Mouse (Mus musculus) liver, embryonic 14.5 days (tissue): ENCODE results near the gene Gm20458. TPM values are rescaled to one million over a fixed set of nuclear protein-coding genes. Genes with fewer than 3 reads are reported as not detected.

Source experiments
- ATAC-seq: fragments of 200-750 bp; cut with Nextera tagmentation; 2 replicates; pipeline ENCODE4 v1.8.0; 2017; ENCODE audit warnings: moderate number of reproducible peaks, mild to moderate bottlenecking, moderate library complexity; ENCODE audit not compliant: insufficient read depth
- DNase-seq, 3 experiments: peaks; one replicate each; pipeline ENCODE4 v3.0.0-alpha.2; 2012 to 2013; ENCODE audit warnings: low read depth in 3 of 3, low spot score in 3 of 3
- H3K27ac ChIP-seq: fragments of 300-500 bp; sonication (generic); 2 replicates; pipeline ENCODE4 v1.5.1; 2014; ENCODE audit warnings: moderate library complexity, mild to moderate bottlenecking, control low read depth, inconsistent platforms
- H3K27me3 ChIP-seq: fragments of 300-500 bp; sonication (generic); 2 replicates; pipeline ENCODE4 v1.6.1; 2014; ENCODE audit warnings: mild to moderate bottlenecking, low read length, moderate library complexity; ENCODE audit not compliant: control insufficient read depth, insufficient read depth
- H3K36me3 ChIP-seq: fragments of 300-500 bp; sonication (generic); replicated peaks from 2 replicates; pipeline ENCODE4 v1.6.1; 2014; ENCODE audit warnings: low read depth; ENCODE audit not compliant: control insufficient read depth, insufficient read depth
- H3K4me1 ChIP-seq, 2 experiments: fragments of 200-500 bp in 1 of 2; fragments of 300-500 bp in 1 of 2; sonication (generic) in 1 of 2; replicated peaks; 2 replicates each; pipeline ENCODE4 v1.6.1; 2012 to 2014; ENCODE audit warnings: antibody characterized with exemption in 1 of 2, inconsistent platforms in 1 of 2, low read length in 1 of 2; ENCODE audit not compliant: control insufficient read depth in 2 of 2, insufficient read depth in 2 of 2
- H3K4me2 ChIP-seq: fragments of 300-500 bp; sonication (generic); 2 replicates; pipeline ENCODE4 v1.6.1; 2014; ENCODE audit warnings: low read depth, mild to moderate bottlenecking, control low read depth, moderate library complexity
- H3K4me3 ChIP-seq, 2 experiments: fragments of 200-500 bp in 1 of 2; fragments of 300-500 bp in 1 of 2; sonication (generic) in 1 of 2; 2 replicates each; pipeline ENCODE4 v1.5.1; 2012 to 2014; ENCODE audit warnings: low read depth in 2 of 2, low read length in 2 of 2, mild to moderate bottlenecking in 2 of 2, control low read depth in 1 of 2, inconsistent platforms in 1 of 2, moderate library complexity in 1 of 2; ENCODE audit not compliant: insufficient read depth in 1 of 2
- H3K9ac ChIP-seq: fragments of 300-500 bp; sonication (generic); replicated peaks from 2 replicates; pipeline ENCODE4 v1.6.1; 2014; ENCODE audit warnings: mild to moderate bottlenecking, control low read depth, moderate library complexity
- H3K9me3 ChIP-seq: fragments of 300-500 bp; sonication (generic); 2 replicates; pipeline ENCODE4 v1.6.1; 2016; ENCODE audit warnings: low read length, mixed read lengths; ENCODE audit not compliant: control insufficient read depth
- CTCF ChIP-seq: IDR thresholded peaks from 2 replicates; pipeline ENCODE4 v1.5.1; 2016; ENCODE audit warnings: antibody characterized with exemption, low read depth, control low read depth
- EP300 ChIP-seq: IDR thresholded peaks from 2 replicates; pipeline ENCODE4 v1.6.1; 2016; ENCODE audit warnings: antibody characterized with exemption, low read depth
- WGBS: fragments of 180-500 bp; shearing (Covaris S2); extraction: QIAGEN DNeasy Blood & Tissue Kit; methylation state at CpG from one replicate; pipeline ENCODE4 v1.1.7; 2014; ENCODE audit not compliant: insufficient replicate concordance; 5-methylcytosine and 5-hydroxymethylcytosine counted together
- polyA plus RNA-seq, 2 experiments: library from polyadenylated mRNA; depleted of rRNA in 1 of 2; stranded (reverse) in 1 of 2; unstranded in 1 of 2; fragments of >200 nt; fragmentation: Nextera tagmentation in 1 of 2; extraction: Ambion mirVana in 1 of 2; gene quantifications; 2 replicates each; pipeline versions ENCODE4 v1.2.1 to v1.2.3; 2012 to 2014

The Gm20458 gene
- polyA plus RNA-seq, 2 experiments: 0.13 to 1.9 TPM

DNA sequence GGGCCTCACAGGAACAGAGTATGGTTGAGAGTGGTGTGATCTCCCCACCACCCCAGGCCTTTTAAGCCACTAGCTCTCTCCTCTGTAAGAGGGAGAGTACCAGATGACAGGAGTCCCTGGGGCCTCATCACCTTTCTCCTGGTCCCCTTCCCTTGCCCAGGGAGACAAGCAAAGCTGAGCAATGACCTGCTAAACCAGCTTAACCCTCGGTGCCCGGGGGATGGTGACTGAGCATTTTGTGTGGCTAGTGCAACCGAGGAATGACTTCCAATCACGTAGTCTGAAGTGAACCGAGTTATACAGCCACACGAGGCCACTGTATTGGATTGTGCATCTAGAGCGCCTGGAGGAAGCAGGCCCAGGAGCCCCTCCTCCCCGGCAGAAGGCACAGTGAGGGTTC lies 36.4 kb upstream of the Gm20458 start:
- Histone ChIP-seq H3K9ac (no peak overlapping the region), H3K36me3 (no peaks in the 10 kb centered on the region), H3K9me3 (no peaks in the 10 kb centered on the region), H3K4me3 (no peak overlapping the region), H3K4me2 (no peak overlapping the region), H3K4me1 (no peaks in the 10 kb centered on the region), H3K27ac (no peak overlapping the region), H3K27me3 (no peaks in the 10 kb centered on the region)
- ATAC-seq (no peak), DNase-seq (no peak)
- no peak for TF ChIP-seq CTCF
- TF ChIP-seq EP300: no peak
- WGBS: 76% methylated on average over 8 of the region's 8 CpGs

DNA sequence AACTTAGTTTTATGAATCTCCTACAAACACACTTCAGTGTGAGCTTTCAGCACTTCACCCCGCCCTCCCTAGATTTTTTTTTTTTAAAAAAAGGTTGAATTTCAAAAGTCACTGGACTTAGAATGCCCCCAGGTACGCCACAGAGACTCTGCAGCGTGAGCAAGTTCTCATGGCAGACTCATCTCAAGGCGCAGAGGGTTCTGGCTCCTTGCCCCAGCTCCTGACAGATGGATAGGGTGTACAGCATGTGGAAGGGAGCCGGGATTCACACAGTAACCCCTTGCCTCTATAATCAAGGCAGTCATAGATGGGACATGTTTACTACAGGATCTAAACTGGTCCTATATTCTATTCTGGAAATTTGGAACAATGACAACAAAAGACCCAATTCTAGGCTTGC lies 35.4 kb upstream of the Gm20458 start:
- H3K4me1 ChIP-seq: 0 out of 4 replicates have a peak, but pooled peaks cover 0 to under 1% of the 10 kb centered on the region in 2 experiments
- WGBS: 60% methylated on average over 5 of the region's 5 CpGs
- H3K27me3 ChIP-seq: no peaks in the 10 kb centered on the region
- no peak overlapping the region for H3K9ac ChIP-seq
- H3K4me2 ChIP-seq: no peak overlapping the region
- H3K4me3 ChIP-seq: no peak overlapping the region
- no peaks in the 10 kb centered on the region for H3K36me3 ChIP-seq
- ATAC-seq: no peak
- H3K9me3 ChIP-seq: no peaks in the 10 kb centered on the region
- TF ChIP-seq CTCF (no peak), EP300 (no peak)
- no peak for DNase-seq
- no peak overlapping the region for H3K27ac ChIP-seq

DNA sequence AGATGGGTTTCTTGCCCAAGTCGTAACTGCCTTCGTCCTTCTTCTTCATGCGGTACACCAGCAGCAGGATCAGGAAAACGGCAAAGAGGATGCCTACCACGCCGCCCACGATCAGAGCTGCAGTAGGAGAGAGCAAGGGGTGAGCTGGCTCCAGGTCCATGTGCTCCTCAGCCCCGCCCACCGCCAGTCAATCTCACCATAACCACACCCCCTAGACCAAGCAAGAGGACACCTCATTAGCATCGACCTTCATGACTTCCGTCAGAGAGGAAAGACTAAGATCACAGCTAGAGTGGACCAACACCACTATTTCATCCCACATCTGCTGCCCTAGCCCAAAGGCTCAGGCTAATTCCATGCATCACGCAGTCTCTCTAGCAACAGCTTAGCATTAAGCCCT lies 34.6 kb upstream of the Gm20458 start:
- Histone ChIP-seq H3K4me3 (no peak overlapping the region), H3K9ac (no peak overlapping the region), H3K4me1 (0 out of 4 replicates have a peak, but pooled peaks cover 0 to 3% of the 10 kb centered on the region in 2 experiments), H3K9me3 (no peaks in the 10 kb centered on the region), H3K27me3 (no peaks in the 10 kb centered on the region), H3K36me3 (no peaks in the 10 kb centered on the region), H3K4me2 (no peak overlapping the region), H3K27ac (no peak overlapping the region)
- TF ChIP-seq EP300 (no peak), CTCF (no peak)
- ATAC-seq: no peak
- WGBS: 21% methylated on average over 12 of the region's 12 CpGs
- no peak for DNase-seq

DNA sequence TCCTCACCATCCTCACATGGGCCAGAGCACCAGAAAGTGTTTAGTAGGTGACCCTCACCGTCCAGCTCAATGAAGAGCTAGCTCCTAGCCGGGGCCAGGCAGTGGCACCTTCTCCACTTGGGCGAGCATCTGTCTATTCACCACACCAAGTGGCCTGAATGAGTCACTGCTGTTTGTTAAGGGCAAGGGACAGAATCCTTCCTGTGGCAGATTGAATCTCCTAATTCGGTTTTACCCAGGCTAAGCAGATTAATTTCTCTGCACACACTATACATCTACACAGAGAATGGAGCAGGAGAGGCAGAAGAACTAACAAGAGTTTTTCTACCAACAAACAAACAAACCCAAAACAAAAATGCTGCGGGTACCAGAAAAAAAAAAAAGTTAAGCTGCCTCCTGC lies 33.8 kb upstream of the Gm20458 start:
- TF ChIP-seq EP300: no peak
- TF ChIP-seq CTCF: no peak
- WGBS: 40% methylated on average over 5 of the region's 5 CpGs
- no peaks in the 10 kb centered on the region for H3K27me3 ChIP-seq
- no peak overlapping the region for H3K27ac ChIP-seq
- H3K4me3 ChIP-seq: no peak overlapping the region
- DNase-seq: no peak
- H3K9me3 ChIP-seq: no peaks in the 10 kb centered on the region
- no peak overlapping the region for H3K4me2 ChIP-seq
- ATAC-seq: no peak
- H3K4me1 ChIP-seq: peaks cover 0 to 3% of the 10 kb centered on the region in 2 experiments; a peak in 1 of 4 replicates
- H3K9ac ChIP-seq: no peak overlapping the region
- H3K36me3 ChIP-seq: no peaks in the 10 kb centered on the region

DNA sequence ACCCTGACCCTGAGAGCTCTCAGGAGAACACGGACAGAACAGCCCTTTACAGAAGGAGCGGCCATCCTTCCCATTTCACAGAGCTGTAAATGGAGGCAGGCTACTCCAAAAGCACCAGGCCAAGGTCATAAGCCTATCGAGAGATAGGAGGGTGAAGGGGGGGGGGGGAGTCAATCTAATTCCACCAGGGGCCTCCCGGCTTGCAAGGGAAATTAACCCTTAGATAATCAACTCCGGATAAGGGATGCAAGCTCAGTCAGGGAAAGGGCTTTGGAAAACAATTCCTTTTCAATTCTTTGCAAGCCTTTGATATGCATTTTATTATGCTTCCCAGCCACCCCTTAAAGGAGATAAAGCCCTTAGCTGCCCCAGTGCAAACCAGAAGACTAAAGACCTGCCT lies 32.3 kb upstream of the Gm20458 start:
- DNase-seq: no peak
- no peak overlapping the region for H3K4me3 ChIP-seq
- H3K9ac ChIP-seq: no peak overlapping the region
- ATAC-seq: no peak
- H3K36me3 ChIP-seq: no peaks in the 10 kb centered on the region
- H3K27ac ChIP-seq: no peak overlapping the region
- no peaks in the 10 kb centered on the region for H3K27me3 ChIP-seq
- H3K4me1 ChIP-seq: peaks cover 0 to 6% of the 10 kb centered on the region in 2 experiments; a peak in 2 of 4 replicates
- 30% methylated on average over 5 of the region's 5 CpGs for WGBS
- no peak overlapping the region for H3K4me2 ChIP-seq
- TF ChIP-seq CTCF (no peak), EP300 (no peak)
- H3K9me3 ChIP-seq: no peaks in the 10 kb centered on the region
